Mouse (Mus musculus) heart, embryonic 12.5 days (tissue): ENCODE data around the gene Sae1. TPM values are rescaled to one million over a fixed set of nuclear protein-coding genes. Genes with fewer than 3 reads are reported as not detected.
"Not testable (repeated sequence)": the region's sequence is repeated elsewhere in the genome, so short reads cannot be mapped to it uniquely, and the experiment has no call there.

Experiments
- ATAC-seq: fragments of 200-750 bp; cut with Nextera tagmentation; 2 replicates; pipeline ENCODE4 v1.8.0; 2017; ENCODE audit warnings: moderate TSS enrichment, moderate library complexity; ENCODE audit not compliant: insufficient number of reproducible peaks, low FRiP score
- H3K27ac ChIP-seq: fragments of 300-500 bp; sonication (generic); 2 replicates; pipeline ENCODE4 v1.5.1; 2016; ENCODE audit warnings: mild to moderate bottlenecking, moderate library complexity; ENCODE audit not compliant: poor library complexity, severe bottlenecking
- H3K27me3 ChIP-seq: fragments of 300-500 bp; sonication (generic); replicated peaks from 2 replicates; pipeline ENCODE4 v1.6.1; 2016; ENCODE audit warnings: mild to moderate bottlenecking, moderate library complexity
- H3K36me3 ChIP-seq: fragments of 300-500 bp; sonication (generic); 2 replicates; pipeline ENCODE4 v1.6.1; 2016; ENCODE audit warnings: mild to moderate bottlenecking, moderate library complexity
- H3K4me1 ChIP-seq: fragments of 300-500 bp; sonication (generic); replicated peaks from 2 replicates; pipeline ENCODE4 v1.6.1; 2016; ENCODE audit warnings: mild to moderate bottlenecking
- H3K4me2 ChIP-seq: fragments of 300-500 bp; sonication (generic); 2 replicates; pipeline ENCODE4 v1.6.1; 2016; ENCODE audit warnings: mild to moderate bottlenecking, moderate library complexity
- H3K4me3 ChIP-seq: fragments of 300-500 bp; sonication (generic); 2 replicates; pipeline ENCODE4 v1.5.1; 2016; ENCODE audit warnings: mild to moderate bottlenecking
- H3K9ac ChIP-seq: fragments of 300-500 bp; sonication (generic); 2 replicates; pipeline ENCODE4 v1.6.1; 2016; ENCODE audit warnings: mild to moderate bottlenecking, moderate library complexity
- H3K9me3 ChIP-seq: fragments of 300-500 bp; sonication (generic); replicated peaks from 2 replicates; pipeline ENCODE4 v1.6.1; 2016; ENCODE audit warnings: mild to moderate bottlenecking, moderate library complexity
- WGBS: fragments of 180-500 bp; shearing (Covaris S2); methylation state at CpG from one replicate; pipeline ENCODE4 v1.1.7; 2016; 5-methylcytosine and 5-hydroxymethylcytosine counted together
- polyA plus RNA-seq: library from polyadenylated mRNA; unstranded; fragments of >200 nt; fragmentation: Nextera tagmentation; extraction: Ambion mirVana; gene quantifications from 2 replicates; pipeline ENCODE4 v1.2.1, GENCODE M21; 2016

The Sae1 gene
- polyA plus RNA-seq, 1 experiment from 2014 or later, result 232 TPM

GRCm38 (mm10) chr7:16308093-16308492, 79.5 kb downstream of the Sae1 start, which contains the start of gene Bbc3:
Gene Bbc3 (plus strand): TSS chr7:16308393.
- Histone ChIP-seq H3K4me3 (peak within 1 kb of the TSS; percentile 76), H3K4me2 (peak within 1 kb of the TSS; percentile 98), H3K4me1 (peaks cover 43% of the 10 kb centered on the region), H3K27ac (peak within 1 kb of the TSS; percentile 58), H3K9ac (peak within 1 kb of the TSS; percentile 96)
- not testable (repeated sequence) for H3K36me3 ChIP-seq, H3K27me3 ChIP-seq, ATAC-seq, H3K9me3 ChIP-seq
- 24% methylated on average over 1 of the region's 1 CpGs for WGBS

- WGBS, result 73% methylated on average over 6 of the region's 6 CpGs
Measured at GRCm38 (mm10) chr7:16307141-16307540, 80.5 kb downstream of the Sae1 start.

GRCm38 (mm10) chr7:16299419-16300035, 88.1 kb downstream of the Sae1 start:
- no peaks in the 10 kb centered on the region for H3K27me3 ChIP-seq
- H3K27ac ChIP-seq, result 0 out of 2 replicates have a peak overlapping the region, but pooled peaks have one; percentile 35
- peak overlapping the region; percentile 93 for H3K4me2 ChIP-seq
- peak overlapping the region; percentile 51 for H3K4me3 ChIP-seq
- peaks cover 35% of the 10 kb centered on the region for H3K4me1 ChIP-seq
- H3K9ac ChIP-seq, result peak overlapping the region; percentile 64
- ATAC-seq, result peak; percentile 54
- WGBS, result under 1% methylated on average over 52 of the region's 52 CpGs
- no peaks in the 10 kb centered on the region for H3K9me3 ChIP-seq
- H3K36me3 ChIP-seq, result no peaks in the 10 kb centered on the region

More at GRCm38 (mm10) chr7:16307141-16307540, 80.5 kb downstream of the Sae1 start:
- H3K9me3 ChIP-seq, H3K9ac ChIP-seq, H3K4me2 ChIP-seq, H3K27me3 ChIP-seq, H3K36me3 ChIP-seq, H3K4me3 ChIP-seq, H3K27ac ChIP-seq, ATAC-seq: not testable (repeated sequence)
- H3K4me1 ChIP-seq, result peaks cover 39% of the 10 kb centered on the region

GRCm38 (mm10) chr7:16298927-16299326, 88.7 kb downstream of the Sae1 start:
- WGBS, result 74% methylated on average over 5 of the region's 5 CpGs

GRCm38 (mm10) chr7:16297616-16298015, 90.0 kb downstream of the Sae1 start:
- Histone ChIP-seq H3K9ac (no peak overlapping the region), H3K4me1 (peaks cover 35% of the 10 kb centered on the region), H3K4me3 (no peak overlapping the region), H3K27ac (0 out of 2 replicates have a peak overlapping the region, but pooled peaks have one; percentile 35), H3K4me2 (no peak overlapping the region), H3K9me3 (no peaks in the 10 kb centered on the region), H3K27me3 (no peaks in the 10 kb centered on the region), H3K36me3 (no peaks in the 10 kb centered on the region)
- 66% methylated on average over 2 of the region's 2 CpGs for WGBS
- ATAC-seq, result no peak

More at GRCm38 (mm10) chr7:16298927-16299326, 88.7 kb downstream of the Sae1 start:
- Histone ChIP-seq H3K27me3 (no peaks in the 10 kb centered on the region), H3K27ac (0 out of 2 replicates have a peak overlapping the region, but pooled peaks have one; percentile 35), H3K4me1 (peaks cover 35% of the 10 kb centered on the region), H3K36me3 (no peaks in the 10 kb centered on the region), H3K9me3 (no peaks in the 10 kb centered on the region), H3K4me3 (peak overlapping the region; percentile 51; the same call in 1 of the 2 replicates), H3K4me2 (peak overlapping the region; percentile 93), H3K9ac (no peak overlapping the region)
- no peak for ATAC-seq

GRCm38 (mm10) chr7:16296766-16297390, 90.7 kb downstream of the Sae1 start:
- no peaks in the 10 kb centered on the region for H3K36me3 ChIP-seq
- peak; percentile 66 for ATAC-seq
- peak overlapping the region; percentile 50 for H3K4me3 ChIP-seq
- H3K9ac ChIP-seq, result peak overlapping the region; percentile 70
- under 1% methylated on average over 21 of the region's 22 CpGs for whole genome bisulfite sequencing
- no peaks in the 10 kb centered on the region for H3K27me3 ChIP-seq
- no peaks in the 10 kb centered on the region for H3K9me3 ChIP-seq
- peak overlapping the region; percentile 93 for H3K27ac ChIP-seq
- H3K4me1 ChIP-seq, result peaks cover 35% of the 10 kb centered on the region
- peak overlapping the region; percentile 87 for H3K4me2 ChIP-seq

GRCm38 (mm10) chr7:16296146-16296545, 91.5 kb downstream of the Sae1 start:
- WGBS, result 29% methylated on average over 2 of the region's 2 CpGs
- Histone ChIP-seq H3K27ac (peak overlapping the region; percentile 93), H3K4me1 (peaks cover 35% of the 10 kb centered on the region), H3K27me3 (no peaks in the 10 kb centered on the region), H3K9ac (no peak overlapping the region; the same call in 1 of the 2 replicates), H3K36me3 (no peaks in the 10 kb centered on the region), H3K4me2 (peak overlapping the region; percentile 87), H3K9me3 (no peaks in the 10 kb centered on the region), H3K4me3 (no peak overlapping the region)
- ATAC-seq, result peak; percentile 12; the same call in 1 of the 2 replicates

GRCm38 (mm10) chr7:16295321-16295900, 92.2 kb downstream of the Sae1 start:
- Histone ChIP-seq H3K27me3 (no peaks in the 10 kb centered on the region), H3K36me3 (no peaks in the 10 kb centered on the region), H3K4me2 (peak overlapping the region; percentile 87), H3K4me1 (peaks cover 35% of the 10 kb centered on the region), H3K27ac (peak overlapping the region; percentile 93), H3K4me3 (peak overlapping the region; percentile 59), H3K9ac (peak overlapping the region; percentile 68), H3K9me3 (no peaks in the 10 kb centered on the region)
- 2% methylated on average over 39 of the region's 41 CpGs for WGBS
- ATAC-seq, result peak; percentile 75

- Histone ChIP-seq H3K27me3 (no peaks in the 10 kb centered on the region), H3K27ac (peak overlapping the region; percentile 93), H3K9ac (peak overlapping the region; percentile 68), H3K9me3 (no peaks in the 10 kb centered on the region), H3K4me1 (peaks cover 31% of the 10 kb centered on the region), H3K4me3 (peak overlapping the region; percentile 59), H3K4me2 (peak overlapping the region; percentile 87), H3K36me3 (no peaks in the 10 kb centered on the region)
- peak; percentile 89 for ATAC-seq
- under 1% methylated on average over 23 of the region's 23 CpGs for WGBS
Measured at GRCm38 (mm10) chr7:16294837-16295236, 92.8 kb downstream of the Sae1 start.

- peak overlapping the region; percentile 59 for H3K4me3 ChIP-seq
- H3K4me2 ChIP-seq, result peak overlapping the region; percentile 87
- peak overlapping the region; percentile 68; the same call in 1 of the 2 replicates for H3K9ac ChIP-seq
- no peaks in the 10 kb centered on the region for H3K9me3 ChIP-seq
- WGBS, result 26% methylated on average over 4 of the region's 4 CpGs
- ATAC-seq, result 0 out of 2 replicates have a peak, but pooled peaks have one; percentile 29
- no peaks in the 10 kb centered on the region for H3K36me3 ChIP-seq
- H3K27me3 ChIP-seq, result no peaks in the 10 kb centered on the region
- peak overlapping the region; percentile 93 for H3K27ac ChIP-seq
- peaks cover 27% of the 10 kb centered on the region for H3K4me1 ChIP-seq
Measured at GRCm38 (mm10) chr7:16294346-16294745, 93.3 kb downstream of the Sae1 start.

- H3K4me2 ChIP-seq, result no peak overlapping the region
- 52% methylated on average over 1 of the region's 1 CpGs for WGBS
- H3K36me3 ChIP-seq, result peaks cover 15% of the 10 kb centered on the region
- H3K9me3 ChIP-seq, result no peaks in the 10 kb centered on the region
- no peak overlapping the region for H3K4me3 ChIP-seq
- no peak overlapping the region for H3K27ac ChIP-seq
- peaks cover 12% of the 10 kb centered on the region for H3K4me1 ChIP-seq
- no peak overlapping the region for H3K9ac ChIP-seq
- ATAC-seq, result no peak
- no peaks in the 10 kb centered on the region for H3K27me3 ChIP-seq
Measured at GRCm38 (mm10) chr7:16287791-16288190, 99.8 kb downstream of the Sae1 start.
